Mouse (Mus musculus) thymus, adult 2 months (tissue): ENCODE measurements at regions not wholly inside any gene's neighbourhood (a gene's known extent, or its start where the extent isn't known, plus 50 kb on each side); places are given as distances from the start of the nearest gene placed in this dataset.

Experiments
- DNase-seq: peaks from one replicate; pipeline ENCODE4 v3.0.0; 2021
- H3K27ac ChIP-seq: fragments of 200-500 bp; 2 replicates; pipeline ENCODE4 v1.5.1; 2012; ENCODE audit warnings: low read length, control low read depth; ENCODE audit not compliant: control insufficient read depth, insufficient read depth
- H3K27me3 ChIP-seq: fragments of 200-500 bp; 2 replicates; pipeline ENCODE4 v1.6.1; 2012; ENCODE audit warnings: mild to moderate bottlenecking, low read length, moderate library complexity, mixed read lengths; ENCODE audit not compliant: control insufficient read depth, insufficient read depth
- H3K36me3 ChIP-seq: fragments of 200-500 bp; 2 replicates; pipeline ENCODE4 v1.6.1; 2012; ENCODE audit warnings: mild to moderate bottlenecking, low read length, moderate library complexity; ENCODE audit not compliant: control insufficient read depth, insufficient read depth
- H3K4me1 ChIP-seq: fragments of 200-500 bp; replicated peaks from 2 replicates; pipeline ENCODE4 v1.6.1; 2012; ENCODE audit warnings: low read length; ENCODE audit not compliant: control insufficient read depth, insufficient read depth
- H3K4me3 ChIP-seq: fragments of 200-500 bp; 2 replicates; pipeline ENCODE4 v1.5.1; 2012; ENCODE audit warnings: mild to moderate bottlenecking, low read length, control low read depth, moderate library complexity; ENCODE audit not compliant: control insufficient read depth, insufficient read depth
- CTCF ChIP-seq: fragments of 200-500 bp; IDR thresholded peaks from 2 replicates; pipeline ENCODE4 v1.5.1; 2012; ENCODE audit warnings: mild to moderate bottlenecking, control low read depth, low read length, moderate library complexity, borderline replicate concordance; ENCODE audit not compliant: control insufficient read depth, poor library complexity, insufficient read depth; ENCODE audit errors: extremely low read depth
- POLR2A ChIP-seq: fragments of 200-500 bp; IDR thresholded peaks from 2 replicates; pipeline ENCODE4 v1.6.1; 2012; ENCODE audit warnings: mild to moderate bottlenecking, low read length, control low read depth, moderate library complexity; ENCODE audit not compliant: control insufficient read depth, poor library complexity, insufficient read depth; ENCODE audit errors: extremely low read depth
- WGBS: fragments of 180-500 bp; shearing (Covaris S2); methylation state at CpG from one replicate; pipeline ENCODE4 v1.1.7; 2018; 5-methylcytosine and 5-hydroxymethylcytosine counted together

DNA sequence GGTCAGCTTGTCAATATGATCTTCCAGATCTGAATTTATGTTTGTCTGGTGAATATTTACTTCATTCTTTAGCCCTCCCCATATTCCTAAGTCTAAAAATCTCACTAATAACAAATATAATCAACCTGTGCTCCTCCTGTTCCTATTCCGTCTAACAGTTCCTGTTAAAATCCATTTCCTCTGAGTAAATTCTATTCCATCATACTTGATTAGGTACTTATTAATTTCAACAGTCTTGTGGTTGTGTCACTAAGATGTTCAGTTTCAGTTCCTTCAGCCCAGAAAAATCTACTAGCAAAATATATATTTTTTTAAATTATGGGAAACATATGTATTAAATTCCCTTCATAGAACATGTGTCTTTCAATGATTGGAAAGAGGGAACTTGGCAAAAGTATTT is 52.2 kb upstream of the Rap2b start:
- no peaks in the 10 kb centered on the region for H3K4me1 ChIP-seq
- WGBS: 86% methylated on average over 1 of the region's 1 CpGs
- no peak overlapping the region for H3K27ac ChIP-seq
- TF ChIP-seq POLR2A: no peak
- no peak for TF ChIP-seq CTCF
- no peak for DNase-seq
- no peaks in the 10 kb centered on the region for H3K27me3 ChIP-seq
- H3K4me3 ChIP-seq: no peak overlapping the region
- H3K36me3 ChIP-seq: no peaks in the 10 kb centered on the region
